Comparison of ENCODE assay signal across 21 mouse cellular contexts in the genomic region with DNA sequence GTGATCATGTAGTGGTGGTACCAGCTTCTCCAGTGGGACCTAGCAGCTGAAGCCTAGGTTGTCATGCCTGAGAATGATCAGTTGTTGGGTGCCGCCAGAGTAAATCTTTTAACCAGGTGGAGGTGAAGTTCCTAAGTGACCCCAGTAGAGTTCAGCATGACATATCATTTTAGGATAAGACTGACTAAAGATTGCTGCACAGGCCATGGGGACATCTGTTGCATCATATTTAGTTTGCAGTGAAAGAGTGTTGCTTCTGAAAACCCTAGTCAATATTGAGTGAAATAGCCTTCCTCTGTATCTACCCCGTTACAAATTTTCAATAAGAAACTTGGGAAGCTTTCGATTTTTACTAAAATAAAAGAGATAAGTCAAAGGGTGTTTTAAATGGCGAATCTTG.
DNase-seq lines count a peak whose midpoint lies in the region; ATAC-seq and TF ChIP-seq lines count a peak whose summit lies in the region.
"Had no signal": no experiment of that assay in that cellular context is flagged by ENCODE, and none has a peak within 500 bp of the region (broad histone marks: within the 10 kb centered on the region; RNA-seq: fewer than 3 reads in every experiment).

No protein-coding gene starts in this region.

- no peak for DNase-seq in cerebellum, adult 2 months
- no peak for DNase-seq in cerebellum, adult 9-11 months
- no peak for DNase-seq in layer of hippocampus, adult 2 months (ENCODE audit: low spot score in 2 of 2)
- no peak for DNase-seq in layer of hippocampus, postnatal 14 days (ENCODE audit: low spot score in 2 of 2)
- no peak for DNase-seq in lung, postnatal 0 days (ENCODE audit: low spot score)
- DNase-seq in lung, adult 2 months: no peak
- no peak for DNase-seq in ovary, adult 18-20 months (ENCODE audit: low spot score)
- DNase-seq: adrenal gland, postnatal 10 days; gastrocnemius, postnatal 14 days; heart, postnatal 14 days; layer of hippocampus, postnatal 36 days; right cerebral cortex, postnatal 14 days had no signal

- no peaks in the 10 kb centered on the region for H3K27me3 ChIP-seq in cerebellum, adult 2 months (ENCODE audit: control insufficient read depth, insufficient read depth, low read length)
- H3K27me3 ChIP-seq in lung, postnatal 0 days (replicated peaks; ENCODE audit: insufficient read depth, low read length): no peaks in the 10 kb centered on the region
- H3K27me3 ChIP-seq in megakaryocyte, embryonic 14.5 days (replicated peaks): no peaks in the 10 kb centered on the region
- H3K27me3 ChIP-seq: hindbrain, embryonic 15.5 days; limb, embryonic 15.5 days; neural tube, embryonic 15.5 days; Patski had no signal

- H3K4me3 ChIP-seq in cerebellum, adult 2 months (replicated peaks; ENCODE audit: insufficient read depth, low read depth, low read length): no peak overlapping the region
- H3K4me3 ChIP-seq in layer of hippocampus, adult 2 months: no peak overlapping the region
- H3K4me3 ChIP-seq in lung, postnatal 0 days (ENCODE audit: low read depth, low read length): no peak overlapping the region
- no peak overlapping the region for H3K4me3 ChIP-seq in lung, adult 2 months (replicated peaks; ENCODE audit: extremely low read depth, low read depth, low read length)
- H3K4me3 ChIP-seq in megakaryocyte, embryonic 14.5 days (replicated peaks): peak overlapping the region; percentile 28
- H3K4me3 ChIP-seq: hindbrain, embryonic 15.5 days; limb, embryonic 15.5 days; neural tube, embryonic 15.5 days had no signal

- no peak for TF ChIP-seq POLR2A in cerebellum, adult 2 months (IDR thresholded peaks at IDR 0.05; ENCODE audit: borderline replicate concordance, insufficient read depth, low read length)
- no peak for TF ChIP-seq POLR2A in lung, adult 2 months (IDR thresholded peaks at IDR 0.05; ENCODE audit: borderline replicate concordance, extremely low read depth, low read depth, low read length)

- no peak overlapping the region for H3K4me2 ChIP-seq in lung, postnatal 0 days (replicated peaks; ENCODE audit: low read depth, low read length)
- H3K4me2 ChIP-seq: heart, embryonic 11.5 days; hindbrain, embryonic 15.5 days; limb, embryonic 15.5 days; neural tube, embryonic 15.5 days had no signal

- no peaks in the 10 kb centered on the region for H3K36me3 ChIP-seq in lung, postnatal 0 days (ENCODE audit: insufficient read depth, low read length)
- H3K36me3 ChIP-seq in megakaryocyte, embryonic 14.5 days (replicated peaks; ENCODE audit: low read length): peaks cover 39% of the 10 kb centered on the region
- H3K36me3 ChIP-seq: hindbrain, embryonic 15.5 days; limb, embryonic 15.5 days; neural tube, embryonic 15.5 days had no signal

- H3K9ac ChIP-seq in lung, postnatal 0 days (replicated peaks; ENCODE audit: low read depth): no peak overlapping the region
- H3K9ac ChIP-seq: hindbrain, embryonic 15.5 days; limb, embryonic 15.5 days; neural tube, embryonic 15.5 days had no signal

- ATAC-seq in lung, postnatal 0 days: no peak
- ATAC-seq: CD4-positive, CD25-positive, alpha-beta regulatory T cell, adult 4 months; intestine, embryonic 16.5 days; midbrain, embryonic 16.5 days; Patski had no signal

- H3K4me1 ChIP-seq in cerebellum, adult 2 months (ENCODE audit: control insufficient read depth, insufficient read depth, low read length): peaks cover 28% of the 10 kb centered on the region; the same call in 1 of the 2 replicates
- peaks cover 22% of the 10 kb centered on the region; the same call in 1 of the 2 replicates for H3K4me1 ChIP-seq in lung, postnatal 0 days (ENCODE audit: insufficient read depth, low read depth, low read length)
- H3K4me1 ChIP-seq in lung, adult 2 months (ENCODE audit: control insufficient read depth, insufficient read depth, low read length): peaks cover 28% of the 10 kb centered on the region
- peaks cover 73% of the 10 kb centered on the region for H3K4me1 ChIP-seq in megakaryocyte, embryonic 14.5 days

- TF ChIP-seq EP300 in lung, postnatal 0 days (IDR thresholded peaks at IDR 0.05): no peak

- TF ChIP-seq CTCF in cerebellum, adult 2 months (IDR thresholded peaks at IDR 0.05; ENCODE audit: borderline replicate concordance, insufficient read depth, low read depth, low read length): no peak
- TF ChIP-seq CTCF in layer of hippocampus, adult 2 months (conservative IDR thresholded peaks at IDR 0.05): no peak
- TF ChIP-seq CTCF in lung, postnatal 0 days (IDR thresholded peaks at IDR 0.05): no peak
- no peak for TF ChIP-seq CTCF in lung, adult 2 months (IDR thresholded peaks at IDR 0.05; ENCODE audit: insufficient read depth, low read length)

- H3K9me3 ChIP-seq in lung, postnatal 0 days (ENCODE audit: low read length): no peaks in the 10 kb centered on the region
- H3K9me3 ChIP-seq in megakaryocyte, embryonic 14.5 days: no peaks in the 10 kb centered on the region
- H3K9me3 ChIP-seq: hindbrain, embryonic 15.5 days; limb, embryonic 15.5 days; neural tube, embryonic 15.5 days had no signal

- 92% methylated on average over 4 of the region's 4 CpGs for WGBS in cerebellum, adult 2 months
- 95% methylated on average over 4 of the region's 4 CpGs for WGBS in lung, postnatal 0 days
- WGBS in lung, adult 2 months: 93% methylated on average over 4 of the region's 4 CpGs

- H3K27ac ChIP-seq in cerebellum, adult 2 months (ENCODE audit: insufficient read depth, low read length): peak overlapping the region; percentile 29; the same call in 1 of the 2 replicates
- H3K27ac ChIP-seq in layer of hippocampus, adult 2 months: peak overlapping the region; percentile 58; the same call in 1 of the 2 replicates
- peak overlapping the region; percentile 81 for H3K27ac ChIP-seq in lung, postnatal 0 days (ENCODE audit: low read length)
- H3K27ac ChIP-seq: limb, embryonic 15.5 days had no signal

Comparison
In these comparisons a context has a peak if more than half of its experiments do, and no peak if none do; other contexts are left out.
1. H3K27ac ChIP-seq: peak in every context shown above with its lines; median percentile 81 in lung, postnatal 0 days; 58 in layer of hippocampus, adult 2 months; 29 in cerebellum, adult 2 months.